9 mouse cellular contexts compared by ENCODE assay signal in genomic region chr1:55489355-55489754, GRCm38 (mm10).
DNase-seq lines count a peak whose midpoint lies in the region; ATAC-seq and TF ChIP-seq lines count a peak whose summit lies in the region.
"Had no signal": no experiment of that assay in that cellular context is flagged by ENCODE, and none has a peak within 500 bp of the region (broad histone marks: within the 10 kb centered on the region; RNA-seq: fewer than 3 reads in every experiment).

No protein-coding gene starts in this region.

- intact Hi-C loops in gastrocnemius, adult 2 months (cut with DNase I) = no loop called here

- no peak overlapping the region for H3K4me3 ChIP-seq in gastrocnemius, adult 2 months
- H3K4me3 ChIP-seq in forebrain, embryonic 12.5 days (replicated peaks) = no peak overlapping the region

- no peak overlapping the region for H3K9ac ChIP-seq in forebrain, embryonic 12.5 days
- H3K9ac ChIP-seq: lung, embryonic 14.5 days had no signal

- H3K4me1 ChIP-seq in forebrain, embryonic 12.5 days = peaks cover 4% of the 10 kb centered on the region; the same call in 1 of the 2 replicates

- 46% methylated on average over 6 of the region's 6 CpGs for WGBS in forebrain, embryonic 12.5 days

- no peak overlapping the region for H3K4me2 ChIP-seq in forebrain, embryonic 12.5 days
- H3K4me2 ChIP-seq: lung, embryonic 14.5 days had no signal

- no peak for TF ChIP-seq CTCF in gastrocnemius, adult 2 months (IDR thresholded peaks at IDR 0.05)

- ATAC-seq in forebrain, embryonic 12.5 days (ENCODE audit: low FRiP score) = peak; percentile 83

- no peak overlapping the region for H3K27ac ChIP-seq in gastrocnemius, adult 2 months
- H3K27ac ChIP-seq in forebrain, embryonic 12.5 days = no peak overlapping the region

- H3K36me3 ChIP-seq in forebrain, embryonic 12.5 days (replicated peaks) = no peaks in the 10 kb centered on the region

- no peaks in the 10 kb centered on the region for H3K9me3 ChIP-seq in forebrain, embryonic 12.5 days

- DNase-seq in gastrocnemius, adult 2 months = peak; percentile 35
- no peak for DNase-seq in gastrocnemius, postnatal 4 days (ENCODE audit: low spot score in 2 of 2)
- peak; percentile 56 to 75 for DNase-seq in layer of hippocampus, postnatal 10 days (ENCODE audit: low spot score in 2 of 2)
- peak; percentile 82 for DNase-seq in right cerebral cortex, postnatal 10 days (ENCODE audit: low spot score in 2 of 2)
- no peak for DNase-seq in MN1 (ENCODE audit: low spot score)
- no peak for DNase-seq in natural killer cell, adult 2 months (ENCODE audit: low spot score in 2 of 2)
- no peak for DNase-seq in thymus, postnatal 25 days
- DNase-seq: lung, embryonic 14.5 days had no signal

- H3K27me3 ChIP-seq in forebrain, embryonic 12.5 days = no peaks in the 10 kb centered on the region

Comparison
In these comparisons a context has a peak if more than half of its experiments do, and no peak if none do; other contexts are left out.
1. DNase-seq: peak in gastrocnemius, adult 2 months (single experiment), layer of hippocampus, postnatal 10 days (2 of 2) and right cerebral cortex, postnatal 10 days (2 of 2); none in gastrocnemius, postnatal 4 days (0 of 2), MN1 (single experiment), natural killer cell, adult 2 months (0 of 2) and thymus, postnatal 25 days (single experiment).